Mouse (Mus musculus): ENCODE measurements around the gene Miga1. TPM values are rescaled to one million over a fixed set of nuclear protein-coding genes. Genes with fewer than 3 reads are reported as not detected.
"Not testable (repeated sequence)": the region's sequence is repeated elsewhere in the genome, so short reads cannot be mapped to it uniquely, and the experiment has no call there.

The Miga1 gene
- polyA plus RNA-seq, 1 experiment = 10.1 TPM

- H3K36me3 ChIP-seq (ENCODE audit: control insufficient read depth, insufficient read depth, low read length) = no peaks in the 10 kb centered on the region
- no peak overlapping the region for H3K27ac ChIP-seq (ENCODE audit: insufficient read depth, low read depth, low read length)
- no peak for DNase-seq
- TF ChIP-seq CTCF (conservative IDR thresholded peaks at IDR 0.05; ENCODE audit: insufficient read depth, insufficient read length, low read depth, low read length) (no peak), POLR2A (IDR thresholded peaks at IDR 0.05; ENCODE audit: low read depth, low read length) (no peak)
- WGBS = 86% methylated on average over 8 of the region's 8 CpGs
- no peak overlapping the region for H3K4me3 ChIP-seq (ENCODE audit: insufficient read depth, low read depth, low read length)
- no peaks in the 10 kb centered on the region for H3K27me3 ChIP-seq (replicated peaks; ENCODE audit: control insufficient read depth, insufficient read depth, low read length)
- H3K4me1 ChIP-seq (ENCODE audit: control insufficient read depth, insufficient read depth, low read length) = no peaks in the 10 kb centered on the region
These were observed 18.3 kb downstream of the Miga1 start for GRCm38 (mm10) chr3:152321765-152322547.

DNA sequence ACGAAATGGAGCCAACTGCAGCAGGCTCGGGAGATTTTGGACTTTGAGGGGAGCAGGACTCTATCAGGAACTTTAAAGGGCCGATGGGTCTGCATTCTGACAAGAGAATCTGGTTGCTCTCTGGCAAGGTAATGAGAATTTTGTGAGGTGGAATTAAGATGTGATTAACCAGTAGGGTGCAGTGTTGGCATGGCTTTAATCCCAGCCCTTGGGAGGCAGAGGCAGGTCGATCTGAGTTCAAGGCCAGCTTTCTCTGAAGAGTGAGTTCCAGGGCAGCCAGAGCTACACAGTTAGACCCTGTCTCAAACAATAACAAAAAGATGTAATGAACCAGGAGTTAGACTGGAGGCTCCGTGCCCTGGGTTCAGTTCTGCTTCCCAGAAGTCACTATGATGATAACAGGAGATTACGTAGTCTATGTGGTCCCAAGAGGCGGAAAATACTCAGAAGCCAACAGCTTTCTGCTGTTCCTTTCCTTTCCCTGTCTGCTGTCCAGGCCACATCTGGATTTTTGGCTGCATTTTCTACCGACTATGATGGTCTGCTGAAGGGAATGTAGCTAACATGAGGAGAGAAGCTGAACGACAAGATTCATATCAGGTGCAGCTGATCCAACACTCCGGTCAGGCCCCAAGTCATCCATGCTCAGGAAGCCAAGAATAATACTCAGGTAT lies 19.1 kb downstream of the Miga1 start:
- H3K4me3 ChIP-seq (ENCODE audit: insufficient read depth, low read depth, low read length) = no peak overlapping the region
- H3K4me1 ChIP-seq (ENCODE audit: control insufficient read depth, insufficient read depth, low read length) = no peaks in the 10 kb centered on the region
- 87% methylated on average over 10 of the region's 10 CpGs for WGBS
- H3K36me3 ChIP-seq (ENCODE audit: control insufficient read depth, insufficient read depth, low read length) = no peaks in the 10 kb centered on the region
- DNase-seq = no peak
- H3K27ac ChIP-seq (ENCODE audit: insufficient read depth, low read depth, low read length) = no peak overlapping the region
- H3K27me3 ChIP-seq (replicated peaks; ENCODE audit: control insufficient read depth, insufficient read depth, low read length) = no peaks in the 10 kb centered on the region
- peak; percentile 44 for TF ChIP-seq CTCF (conservative IDR thresholded peaks at IDR 0.05; ENCODE audit: insufficient read depth, insufficient read length, low read depth, low read length)
- no peak for TF ChIP-seq POLR2A (IDR thresholded peaks at IDR 0.05; ENCODE audit: low read depth, low read length)

- H3K36me3 ChIP-seq (ENCODE audit: control insufficient read depth, insufficient read depth, low read length); H3K4me3 ChIP-seq (ENCODE audit: insufficient read depth, low read depth, low read length); H3K27me3 ChIP-seq (replicated peaks; ENCODE audit: control insufficient read depth, insufficient read depth, low read length); DNase-seq; H3K27ac ChIP-seq (ENCODE audit: insufficient read depth, low read depth, low read length); H3K4me1 ChIP-seq (ENCODE audit: control insufficient read depth, insufficient read depth, low read length): not testable (repeated sequence)
- WGBS = 86% methylated on average over 9 of the region's 9 CpGs
These were observed 23.6 kb downstream of the Miga1 start for GRCm38 (mm10) chr3:152316447-152317173.

DNA sequence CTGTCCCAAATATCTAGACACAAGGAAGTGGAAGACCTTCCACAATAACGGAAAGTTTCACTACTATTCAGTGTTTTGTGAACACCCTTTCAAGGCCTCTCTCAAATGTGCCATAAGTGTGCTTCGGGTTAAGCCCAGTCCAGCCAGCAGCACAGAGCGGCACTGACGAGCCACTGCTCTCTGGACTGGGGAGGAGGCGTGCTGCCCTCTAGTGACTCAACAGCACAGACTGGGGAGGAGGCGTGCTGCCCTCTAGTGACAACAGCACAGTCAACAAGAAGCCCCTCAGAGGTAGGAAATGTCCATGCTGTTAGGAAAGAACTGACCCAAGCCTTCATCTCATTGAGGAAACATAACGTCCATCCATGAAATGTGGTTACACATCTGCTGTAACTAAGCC lies 24.6 kb downstream of the Miga1 start:
- DNase-seq = peak; percentile 90
- Histone ChIP-seq H3K4me1 (ENCODE audit: control insufficient read depth, insufficient read depth, low read length) (no peaks in the 10 kb centered on the region), H3K36me3 (ENCODE audit: control insufficient read depth, insufficient read depth, low read length) (no peaks in the 10 kb centered on the region), H3K27me3 (replicated peaks; ENCODE audit: control insufficient read depth, insufficient read depth, low read length) (no peaks in the 10 kb centered on the region), H3K4me3 (ENCODE audit: insufficient read depth, low read depth, low read length) (no peak overlapping the region), H3K27ac (ENCODE audit: insufficient read depth, low read depth, low read length) (no peak overlapping the region)
- TF ChIP-seq POLR2A (IDR thresholded peaks at IDR 0.05; ENCODE audit: low read depth, low read length) (no peak), CTCF (conservative IDR thresholded peaks at IDR 0.05; ENCODE audit: insufficient read depth, insufficient read length, low read depth, low read length) (peak; percentile 100; the same call in 1 of the 2 replicates)
- 4% methylated on average over 7 of the region's 7 CpGs for WGBS

DNA sequence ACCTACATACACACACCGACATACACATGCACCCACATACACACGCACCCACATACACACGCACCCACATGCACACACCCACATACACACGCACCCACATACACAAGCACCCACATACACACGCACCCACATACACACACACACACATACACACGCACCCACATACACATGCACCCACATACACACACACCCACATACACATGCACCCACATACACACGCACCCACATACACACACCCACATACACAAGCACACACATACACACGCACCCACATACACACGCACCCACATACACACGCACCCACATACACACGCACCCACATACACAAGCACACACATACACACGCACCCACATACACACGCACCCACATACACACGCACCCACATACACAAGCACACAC lies 25.5 kb downstream of the Miga1 start:
- not testable (repeated sequence) for H3K27ac ChIP-seq (ENCODE audit: insufficient read depth, low read depth, low read length); H3K4me1 ChIP-seq (ENCODE audit: control insufficient read depth, insufficient read depth, low read length); H3K27me3 ChIP-seq (replicated peaks; ENCODE audit: control insufficient read depth, insufficient read depth, low read length); H3K36me3 ChIP-seq (ENCODE audit: control insufficient read depth, insufficient read depth, low read length); H3K4me3 ChIP-seq (ENCODE audit: insufficient read depth, low read depth, low read length); DNase-seq
- 77% methylated on average over 14 of the region's 14 CpGs for WGBS

DNA sequence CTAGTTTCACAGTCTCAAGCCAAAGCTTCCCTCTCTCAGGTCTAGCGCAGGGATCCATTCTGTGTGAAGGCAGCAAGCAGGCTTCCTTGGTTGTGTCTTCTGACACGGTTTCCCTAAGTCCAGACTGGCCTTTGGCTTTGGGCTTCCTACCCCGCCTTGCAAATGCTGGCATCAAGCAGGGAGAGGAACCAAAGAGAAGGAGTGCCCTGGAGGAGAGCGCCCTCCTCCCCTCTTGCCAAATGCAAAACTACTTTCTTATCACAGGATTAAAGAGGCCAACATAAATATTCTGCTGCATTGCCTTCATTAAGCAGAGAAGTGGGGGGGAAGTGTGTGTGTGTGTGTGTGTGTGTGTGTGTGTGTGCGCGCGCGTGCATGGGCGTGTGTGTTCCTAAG lies 31.0 kb downstream of the Miga1 start:
- no peaks in the 10 kb centered on the region for H3K27me3 ChIP-seq (replicated peaks; ENCODE audit: control insufficient read depth, insufficient read depth, low read length)
- WGBS = 89% methylated on average over 9 of the region's 9 CpGs
- H3K4me3 ChIP-seq (ENCODE audit: insufficient read depth, low read depth, low read length) = no peak overlapping the region
- no peak overlapping the region for H3K27ac ChIP-seq (ENCODE audit: insufficient read depth, low read depth, low read length)
- TF ChIP-seq POLR2A (IDR thresholded peaks at IDR 0.05; ENCODE audit: low read depth, low read length) (no peak), CTCF (conservative IDR thresholded peaks at IDR 0.05; ENCODE audit: insufficient read depth, insufficient read length, low read depth, low read length) (no peak)
- no peaks in the 10 kb centered on the region; the same call in 1 of the 2 replicates for H3K4me1 ChIP-seq (ENCODE audit: control insufficient read depth, insufficient read depth, low read length)
- H3K36me3 ChIP-seq (ENCODE audit: control insufficient read depth, insufficient read depth, low read length) = no peaks in the 10 kb centered on the region
- DNase-seq = no peak
